Mouse (Mus musculus): ENCODE data around the gene Trit1. TPM values are rescaled to one million over a fixed set of nuclear protein-coding genes. Genes with fewer than 3 reads are reported as not detected.

Gene Trit1
- polyA plus RNA-seq, 1 experiment, result 11.2 TPM

GRCm38 (mm10) chr4:123093064-123093776, 76.8 kb downstream of the Trit1 start:
- Histone ChIP-seq H3K4me3 (ENCODE audit: insufficient read depth, low read length) (no peak overlapping the region), H3K27ac (ENCODE audit: insufficient read depth, low read length) (no peak overlapping the region), H3K4me1 (ENCODE audit: control insufficient read depth, insufficient read depth, low read length) (no peaks in the 10 kb centered on the region)
- TF ChIP-seq POLR2A (IDR thresholded peaks at IDR 0.05; ENCODE audit: low read depth, low read length) (no peak), CTCF (IDR thresholded peaks at IDR 0.05; ENCODE audit: borderline replicate concordance, insufficient read depth, low read length) (no peak)

DNA sequence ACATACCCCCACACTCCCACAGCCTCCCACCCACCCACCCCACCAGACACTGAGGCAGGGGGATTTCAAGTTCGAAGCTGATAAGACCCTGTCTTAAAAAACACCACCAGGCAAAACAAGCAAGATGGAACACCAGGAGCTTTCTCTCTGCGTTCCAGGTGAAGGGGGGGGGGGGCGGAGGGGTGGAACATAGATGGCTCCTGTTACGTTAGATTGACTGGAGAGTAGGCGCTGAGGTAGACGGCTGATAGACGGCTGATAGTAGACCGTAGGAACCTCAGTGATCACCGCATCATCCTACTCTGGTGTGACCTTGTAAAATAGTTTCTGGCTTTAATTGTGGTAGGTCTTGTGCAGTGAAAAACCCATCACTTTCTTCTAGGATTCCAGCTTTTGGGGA, 77.5 kb downstream of the Trit1 start:
- Histone ChIP-seq H3K27ac (ENCODE audit: insufficient read depth, low read length) (no peak overlapping the region), H3K4me1 (ENCODE audit: control insufficient read depth, insufficient read depth, low read length) (no peaks in the 10 kb centered on the region), H3K4me3 (ENCODE audit: insufficient read depth, low read length) (no peak overlapping the region)
- TF ChIP-seq CTCF (IDR thresholded peaks at IDR 0.05; ENCODE audit: borderline replicate concordance, insufficient read depth, low read length) (no peak), POLR2A (IDR thresholded peaks at IDR 0.05; ENCODE audit: low read depth, low read length) (no peak)

Other genes with a start within 250 kb of the Trit1 start
- gene Ppt1, start 180.4 kb upstream of the Trit1 start, polyA plus RNA-seq (2011; ENCODE audit: insufficient read length, low read depth, missing spikeins), result 66.8 and 75.8 TPM in 2 replicates
- gene Cap1, start 130.5 kb upstream of the Trit1 start, polyA plus RNA-seq (2011; ENCODE audit: insufficient read length, low read depth, missing spikeins), result 317 and 412 TPM in 2 replicates
- 2.8 and 4.3 TPM in 2 replicates for gene Mfsd2a, start 55.4 kb upstream of the Trit1 start, polyA plus RNA-seq (2011; ENCODE audit: insufficient read length, low read depth, missing spikeins)
- gene Mycl, start 20.9 kb upstream of the Trit1 start, polyA plus RNA-seq (2011; ENCODE audit: insufficient read length, low read depth, missing spikeins), result 4.1 and 7.1 TPM in 2 replicates
- gene Bmp8b, start 88.6 kb downstream of the Trit1 start, polyA plus RNA-seq (2011; ENCODE audit: insufficient read length, low read depth, missing spikeins), result 0.35 and 2.9 TPM in 2 replicates
- gene Oxct2b, start 99.7 kb downstream of the Trit1 start, polyA plus RNA-seq (2011; ENCODE audit: insufficient read length, low read depth, missing spikeins), result not detected in 2 replicates
- gene Ppie, start 123.4 kb downstream of the Trit1 start, polyA plus RNA-seq (2011; ENCODE audit: insufficient read length, low read depth, missing spikeins), result 22.0 and 33.6 TPM in 2 replicates
- not detected in 2 replicates for gene Hpcal4, start 166.6 kb downstream of the Trit1 start, polyA plus RNA-seq (2011; ENCODE audit: insufficient read length, low read depth, missing spikeins)
- not detected in 2 replicates for gene Nt5c1a, start 184.9 kb downstream of the Trit1 start, polyA plus RNA-seq (2011; ENCODE audit: insufficient read length, low read depth, missing spikeins)
- 1.3 and 2.9 TPM in 2 replicates for gene Heyl, start 217.0 kb downstream of the Trit1 start, polyA plus RNA-seq (2011; ENCODE audit: insufficient read length, low read depth, missing spikeins)
- gene Pabpc4, start 245.8 kb downstream of the Trit1 start, polyA plus RNA-seq (2011; ENCODE audit: insufficient read length, low read depth, missing spikeins), result 151 and 154 TPM in 2 replicates

All from embryonic fibroblast, embryonic 13.5 days (primary cell).